Mouse (Mus musculus) Patski (cell line): ENCODE data around the gene Arfgef2. TPM values are rescaled to one million over a fixed set of nuclear protein-coding genes. Genes with fewer than 3 reads are reported as not detected.

Source experiments
- ATAC-seq: fragments of 100-300 bp; one replicate; pipeline ENCODE4 v1.8.0; 2021
- CTCF ChIA-PET: fragments of 350-600 bp; sonication (Branson Sonifier 250); formaldehyde crosslinking; loops from one replicate; lab custom pipeline; 2022; ENCODE audit warnings: inconsistent platforms; lab: Charles Lee
- POLR2A ChIA-PET: fragments of 350-600 bp; sonication (Branson Sonifier 250); formaldehyde crosslinking; loops from one replicate; lab custom pipeline; 2022; ENCODE audit warnings: antibody characterized with exemption, inconsistent platforms; lab: Charles Lee
- DNase-seq: peaks from one replicate; pipeline ENCODE4 v3.0.0-alpha.2; 2011; ENCODE audit warnings: low read depth, low spot score
- H3K27me3 ChIP-seq: fragments of 371-371 bp; one replicate; pipeline ENCODE4 v1.5.1; 2021
- CTCF ChIP-seq: fragments of 100-300 bp; IDR thresholded peaks from one replicate; pipeline ENCODE4 v1.5.1; 2021
- in situ Hi-C: fragments of 300-500 bp; cut with MboI; formaldehyde crosslinking; loops from 3 replicates; pipeline ENCODE4 v1.11.1; 2018; ENCODE audit warnings: low pct_unique_long_range_greater_than_20kb, mixed read lengths
- polyA plus RNA-seq: library from polyadenylated mRNA; unstranded; gene quantifications from one replicate; pipeline ENCODE4 v1.2.3, GENCODE M21; 2021

Arfgef2 gene
- polyA plus RNA-seq, 1 experiment from 2014 or later: 34.1 TPM

DNA sequence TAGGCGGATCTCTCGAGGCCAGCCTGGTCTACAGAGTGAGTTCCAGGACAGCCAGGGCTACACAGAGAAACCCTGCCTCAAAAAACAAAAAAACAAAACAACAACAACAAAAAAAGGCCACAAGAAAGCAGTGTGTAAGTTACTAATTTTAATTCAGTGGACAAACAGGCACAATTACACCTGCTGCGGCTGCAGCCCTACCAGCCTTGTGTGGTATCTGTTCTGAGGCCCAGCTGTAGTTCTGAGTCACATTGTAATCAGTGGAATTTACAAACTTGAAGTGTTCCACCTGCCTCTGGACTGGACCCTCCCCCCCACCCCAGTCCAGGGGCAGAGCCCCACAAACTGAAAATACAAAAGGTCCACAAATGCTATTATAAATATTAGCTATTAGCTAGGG lies 2.1 kb upstream of the Arfgef2 start:
- ChIA-PET POLR2A (no interaction called here), CTCF (no interaction called here)
- in situ Hi-C loops: no loop called here
- DNase-seq (no peak), ATAC-seq (no peak)
- no peaks in the 10 kb centered on the region for H3K27me3 ChIP-seq
- TF ChIP-seq CTCF: no peak

DNA sequence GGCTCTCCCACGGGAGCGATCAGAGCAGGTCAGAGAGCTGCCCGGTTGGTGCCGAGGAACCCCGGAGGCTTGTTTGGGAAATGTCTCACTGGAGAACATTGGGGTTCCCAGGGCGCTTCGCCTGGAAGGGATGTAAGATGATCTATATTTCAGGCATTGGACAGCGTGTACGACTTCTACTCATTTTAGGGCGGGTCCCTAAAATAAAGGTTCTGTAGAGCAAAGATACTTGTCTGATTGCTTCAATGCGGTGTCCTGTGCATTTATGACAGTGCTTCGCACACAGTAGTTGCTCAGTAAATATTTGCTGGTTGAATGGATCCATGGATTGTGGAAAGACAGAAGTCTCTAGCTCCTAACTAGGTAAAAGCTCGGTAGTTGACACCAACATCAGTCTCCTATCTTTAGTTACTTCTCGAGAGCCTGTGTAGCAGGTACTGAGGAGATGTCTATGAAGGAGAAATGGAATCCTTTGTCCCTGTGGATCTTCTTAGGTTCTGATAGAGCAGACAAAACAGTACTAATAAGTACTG lies 851 bp downstream of the Arfgef2 start:
- in situ Hi-C loops: no loop called here
- CTCF ChIA-PET: interaction anchor here (2.0 kb wide), 1 partner anchor 12 kb away, joined by 4 read pairs; no protein-coding TSS in a partner anchor
- no peak for DNase-seq
- H3K27me3 ChIP-seq: no peaks in the 10 kb centered on the region
- POLR2A ChIA-PET: interaction anchor here (0.6 kb wide), 1 partner anchor 19 kb away, joined by 3 read pairs; no protein-coding TSS in a partner anchor
- TF ChIP-seq CTCF: no peak
- no peak for ATAC-seq

DNA sequence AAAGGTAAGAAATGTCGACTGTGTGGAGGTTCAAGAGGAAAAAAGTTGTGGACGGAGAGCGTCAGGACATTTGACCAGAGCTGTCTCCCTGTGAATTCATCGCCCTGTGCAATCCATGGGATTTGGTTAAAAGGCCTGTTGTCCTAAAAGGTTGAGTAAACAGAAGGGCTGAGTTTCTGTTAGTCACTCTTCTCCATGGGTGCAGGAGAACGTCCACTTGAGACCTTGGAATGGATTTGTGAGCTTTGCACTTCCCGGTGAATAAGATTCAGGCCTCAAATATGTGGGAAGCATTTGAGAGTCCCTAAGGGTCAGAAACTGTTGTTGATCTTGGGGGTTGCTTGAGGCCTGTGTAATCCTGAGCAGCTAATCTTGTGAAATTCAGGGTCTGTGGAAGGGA lies 1.4 kb downstream of the Arfgef2 start:
- DNase-seq (no peak), ATAC-seq (no peak)
- no peak for TF ChIP-seq CTCF
- in situ Hi-C loops: no loop called here
- ChIA-PET POLR2A (interaction anchor here (0.6 kb wide), 1 partner anchor 19 kb away, joined by 3 read pairs; no protein-coding TSS in a partner anchor), CTCF (interaction anchor here (1.3 to 2.0 kb wide), 2 partner anchors 11 to 23 kb away, joined by 3 to 4 read pairs; no protein-coding TSS in a partner anchor)
- H3K27me3 ChIP-seq: no peaks in the 10 kb centered on the region

DNA sequence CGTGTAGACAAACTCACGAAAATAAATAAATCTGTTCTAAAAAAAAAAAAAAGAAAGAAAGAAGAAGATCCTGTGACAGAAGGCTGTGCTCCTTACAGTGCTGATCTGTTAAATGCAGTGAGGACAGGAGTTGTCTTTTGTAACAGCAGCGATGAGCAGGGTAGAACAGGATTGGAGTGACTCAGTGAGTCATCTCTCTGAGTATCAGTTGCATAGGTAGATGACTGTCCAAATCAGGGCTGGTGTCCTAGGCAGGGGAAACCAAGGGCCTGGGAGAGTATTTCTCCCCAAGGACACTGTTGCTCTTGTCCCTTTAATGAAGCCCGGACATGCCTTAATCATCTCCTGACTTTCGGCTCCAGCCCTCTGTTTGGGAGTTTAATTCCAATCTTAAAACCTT lies 4.1 kb downstream of the Arfgef2 start:
- ATAC-seq (no peak), DNase-seq (no peak)
- in situ Hi-C loops: no loop called here
- CTCF ChIA-PET: interaction anchor here (1.2 kb wide), 1 partner anchor 96 kb away, joined by 3 read pairs; no protein-coding TSS in a partner anchor
- no peaks in the 10 kb centered on the region for H3K27me3 ChIP-seq
- TF ChIP-seq CTCF: no peak
- POLR2A ChIA-PET: no interaction called here

DNA sequence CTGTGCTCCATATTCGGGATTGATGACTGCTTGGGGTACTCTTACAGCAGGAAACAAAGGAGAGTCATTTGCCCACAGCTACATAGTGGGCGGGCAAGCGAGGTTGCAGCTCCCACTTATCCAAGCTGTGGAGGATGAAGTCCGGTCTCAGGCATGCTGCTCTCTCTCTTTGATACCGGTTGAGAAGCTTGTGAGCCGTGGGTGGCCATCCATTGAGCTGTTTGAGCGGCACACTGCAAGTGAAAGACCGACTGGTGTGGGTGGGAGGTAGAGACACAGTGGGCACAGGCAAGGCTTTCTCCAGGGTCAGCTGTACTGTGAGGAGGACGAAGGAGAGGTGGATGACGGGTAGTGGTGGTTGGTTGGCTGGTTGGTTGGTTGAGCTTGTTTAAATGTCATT lies 5.4 kb downstream of the Arfgef2 start:
- CTCF ChIA-PET: no interaction called here

DNA sequence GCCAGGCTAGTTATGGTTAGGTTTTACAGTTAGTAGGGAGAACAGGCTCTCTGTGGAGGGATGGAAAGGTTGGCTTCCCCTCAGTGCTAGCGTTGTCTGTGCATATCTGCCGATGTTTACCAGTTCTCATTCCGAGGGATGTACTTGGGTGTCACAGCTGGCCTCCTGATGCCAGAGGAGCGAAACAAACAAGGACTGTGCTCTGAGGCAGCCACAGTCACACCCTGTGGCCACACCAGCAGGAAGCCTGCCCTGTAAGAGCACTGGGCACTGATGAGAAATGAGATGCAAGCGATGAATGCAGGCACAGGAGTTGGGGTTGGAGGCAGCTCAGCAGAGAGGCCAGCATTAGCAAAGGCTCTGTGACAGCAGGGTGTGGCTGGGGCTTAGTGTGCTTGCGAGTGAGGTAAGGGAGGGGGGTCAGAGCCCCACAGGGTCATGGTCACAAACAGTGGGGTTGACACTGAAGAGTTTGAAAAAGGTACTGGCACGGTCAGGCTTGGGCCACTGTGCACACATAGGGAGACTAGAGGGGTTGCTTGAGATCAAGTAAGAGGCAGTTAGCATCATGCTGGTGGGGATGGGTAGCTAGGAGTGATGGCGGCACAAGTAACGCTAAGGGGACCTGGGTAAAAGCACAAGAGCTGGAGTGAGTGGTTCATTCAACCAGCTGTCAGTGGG lies 13.2 kb downstream of the Arfgef2 start:
- ATAC-seq (no peak), DNase-seq (no peak)
- CTCF ChIA-PET: interaction anchor here (1.3 to 1.4 kb wide), 2 partner anchors 11 to 25 kb away, joined by 3 to 4 read pairs; no protein-coding TSS in a partner anchor
- TF ChIP-seq CTCF: no peak
- no peaks in the 10 kb centered on the region for H3K27me3 ChIP-seq
- in situ Hi-C loops: no loop called here
- POLR2A ChIA-PET: interaction anchor here (0.6 to 1.4 kb wide), 3 partner anchors 8 to 14 kb away, joined by 3 to 5 read pairs (median 4); no protein-coding TSS in a partner anchor

More for the DNA sequence above, 5.4 kb downstream of the Arfgef2 start:
- H3K27me3 ChIP-seq: no peaks in the 10 kb centered on the region
- no peak for TF ChIP-seq CTCF
- POLR2A ChIA-PET: interaction anchor here (0.8 to 1.1 kb wide), 3 partner anchors 8 to 17 kb away, joined by 3 to 5 read pairs (median 3); no protein-coding TSS in a partner anchor
- DNase-seq: no peak
- no peak for ATAC-seq
- in situ Hi-C loops: no loop called here

DNA sequence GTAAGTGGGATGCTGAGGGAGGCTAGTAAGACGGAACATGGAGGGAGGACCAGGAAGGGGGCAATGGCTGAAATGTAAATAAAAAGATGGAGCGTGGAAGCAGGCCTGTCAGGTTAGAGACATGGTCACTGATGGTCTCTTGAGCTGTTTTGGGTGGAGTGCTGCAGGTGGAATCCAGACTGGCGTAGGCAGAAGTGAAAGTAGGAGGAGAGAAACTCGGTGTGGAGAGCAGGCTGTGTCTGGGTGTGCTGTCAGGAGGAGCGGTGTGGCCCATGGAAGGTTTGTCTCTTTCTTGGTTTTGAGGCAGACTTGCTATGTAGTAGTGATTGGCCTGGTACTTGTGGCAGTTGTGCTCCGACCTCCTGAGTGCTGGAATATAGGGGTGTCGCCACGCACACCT lies 14.5 kb downstream of the Arfgef2 start:
- in situ Hi-C loops: no loop called here
- no peak for DNase-seq
- no peaks in the 10 kb centered on the region for H3K27me3 ChIP-seq
- CTCF ChIA-PET: interaction anchor here (1.4 kb wide), 1 partner anchor 24 kb away, joined by 3 read pairs; no protein-coding TSS in a partner anchor
- no peak for TF ChIP-seq CTCF
- ATAC-seq: no peak
- POLR2A ChIA-PET: no interaction called here

DNA sequence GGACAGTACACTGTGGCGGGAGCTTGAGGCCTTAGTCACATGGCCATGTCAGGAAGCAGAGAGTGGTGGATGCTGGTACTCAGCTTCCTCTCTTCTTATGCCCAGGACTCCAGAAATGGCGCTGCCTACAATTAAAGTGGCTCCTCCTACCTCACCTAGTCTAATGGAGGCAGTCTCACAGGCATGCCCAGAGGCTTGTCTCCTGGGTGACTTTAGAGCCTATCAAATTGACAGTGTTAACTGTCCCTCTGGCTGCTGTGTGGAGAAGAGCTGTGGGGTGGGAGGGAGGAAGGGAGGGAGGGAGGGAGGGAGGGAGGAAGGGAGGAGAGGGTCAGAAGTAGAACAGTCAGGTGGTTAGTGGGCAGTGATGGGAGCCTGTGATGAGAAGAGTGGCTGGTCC lies 15.5 kb downstream of the Arfgef2 start:
- ATAC-seq (no peak), DNase-seq (no peak)
- in situ Hi-C loops: no loop called here
- ChIA-PET POLR2A (interaction anchor here (0.7 kb wide), 1 partner anchor 10 kb away, joined by 3 read pairs; no protein-coding TSS in a partner anchor), CTCF (no interaction called here)
- TF ChIP-seq CTCF: no peak
- no peaks in the 10 kb centered on the region for H3K27me3 ChIP-seq

DNA sequence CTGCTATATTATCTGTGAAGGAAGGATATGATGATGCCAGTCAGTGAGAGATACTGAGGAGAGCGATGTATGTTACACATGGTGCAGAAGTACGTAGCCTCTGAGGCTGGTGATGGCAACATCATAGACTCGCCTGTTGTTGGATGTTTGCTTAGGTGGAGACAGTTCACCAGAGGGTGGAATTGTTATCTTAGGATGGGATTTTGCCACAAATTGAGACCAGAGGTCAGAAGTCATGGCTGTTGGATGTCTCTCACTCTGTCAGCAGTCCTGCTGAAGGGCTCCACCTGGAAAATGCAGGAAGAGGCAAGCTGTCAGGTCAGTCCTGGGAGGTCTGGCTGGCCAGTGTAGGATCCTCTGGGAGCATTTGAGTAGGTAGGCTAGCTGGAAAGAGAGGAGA lies 16.0 kb downstream of the Arfgef2 start:
- ChIA-PET CTCF (no interaction called here), POLR2A (no interaction called here)
- in situ Hi-C loops: no loop called here
- ATAC-seq (no peak), DNase-seq (no peak)
- no peaks in the 10 kb centered on the region for H3K27me3 ChIP-seq
- TF ChIP-seq CTCF: no peak

DNA sequence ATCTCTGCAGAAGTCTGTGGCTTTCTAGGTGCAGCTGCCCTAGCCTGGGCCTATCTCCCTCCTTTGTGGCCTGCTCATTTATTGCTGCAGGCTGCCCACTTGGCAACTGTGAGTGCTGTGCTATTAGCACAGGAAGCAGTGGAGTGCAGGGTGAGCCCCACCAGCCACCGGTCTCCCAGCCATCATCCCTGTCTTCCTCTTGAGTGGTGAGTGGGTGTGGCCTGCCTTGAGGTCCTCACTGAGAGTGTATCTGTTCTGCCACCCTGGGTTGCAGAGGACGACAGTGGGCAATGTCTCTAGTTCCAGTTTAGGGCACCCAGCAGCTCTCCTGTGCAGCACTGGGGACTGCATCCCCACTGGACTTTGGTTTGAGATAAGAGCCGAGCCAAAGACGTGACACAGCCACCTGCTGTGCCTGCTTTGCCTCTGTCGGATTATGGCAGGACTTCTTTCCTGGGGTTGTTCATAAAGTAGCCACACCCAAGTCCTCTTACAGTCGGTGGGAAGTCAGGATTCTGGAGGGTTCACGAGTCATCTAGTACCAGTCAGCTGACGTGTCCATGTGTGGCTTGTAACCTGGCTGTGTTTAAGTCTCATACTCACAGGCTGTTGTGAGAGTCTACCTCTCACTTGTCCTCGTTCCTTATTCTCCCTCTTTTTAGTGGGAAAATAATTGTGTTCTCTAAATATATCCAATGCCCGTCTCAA lies 16.9 kb downstream of the Arfgef2 start:
- ChIA-PET POLR2A (no interaction called here), CTCF (interaction anchor here (1.7 kb wide), 1 partner anchor 11 kb away, joined by 6 read pairs; no protein-coding TSS in a partner anchor)
- in situ Hi-C loops: no loop called here
- H3K27me3 ChIP-seq: no peaks in the 10 kb centered on the region
- DNase-seq (no peak), ATAC-seq (no peak)
- no peak for TF ChIP-seq CTCF
